Mouse (Mus musculus): ENCODE measurements around the gene Fign. TPM values are rescaled to one million over a fixed set of nuclear protein-coding genes. Genes with fewer than 3 reads are reported as not detected.

Gene Fign
- polyA plus RNA-seq, 1 experiment from 2014 or later = 7.2 TPM

DNA sequence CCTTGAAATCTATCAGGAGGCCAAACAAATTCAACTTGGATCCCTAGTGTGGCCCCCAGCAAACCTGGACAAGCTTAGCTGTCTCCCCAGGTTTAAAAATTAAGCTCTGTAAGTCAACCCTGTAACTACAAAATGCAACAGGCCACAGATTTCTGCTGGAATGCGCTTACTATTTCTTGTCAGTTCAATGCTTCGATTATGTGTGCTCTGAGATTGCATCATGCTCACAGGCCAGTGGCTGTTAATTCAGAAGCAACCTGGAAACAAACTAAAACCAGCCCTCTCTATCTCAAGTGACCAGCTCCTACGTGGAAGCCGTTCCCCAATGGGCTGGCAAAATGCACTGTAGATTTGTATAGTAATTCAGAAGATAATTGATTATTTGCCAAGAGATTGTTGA is 71.9 kb downstream of the Fign start:
- 76% methylated on average over 4 of the region's 4 CpGs for WGBS
- no peak for ATAC-seq (replicated peaks; ENCODE audit: low FRiP score)

DNA sequence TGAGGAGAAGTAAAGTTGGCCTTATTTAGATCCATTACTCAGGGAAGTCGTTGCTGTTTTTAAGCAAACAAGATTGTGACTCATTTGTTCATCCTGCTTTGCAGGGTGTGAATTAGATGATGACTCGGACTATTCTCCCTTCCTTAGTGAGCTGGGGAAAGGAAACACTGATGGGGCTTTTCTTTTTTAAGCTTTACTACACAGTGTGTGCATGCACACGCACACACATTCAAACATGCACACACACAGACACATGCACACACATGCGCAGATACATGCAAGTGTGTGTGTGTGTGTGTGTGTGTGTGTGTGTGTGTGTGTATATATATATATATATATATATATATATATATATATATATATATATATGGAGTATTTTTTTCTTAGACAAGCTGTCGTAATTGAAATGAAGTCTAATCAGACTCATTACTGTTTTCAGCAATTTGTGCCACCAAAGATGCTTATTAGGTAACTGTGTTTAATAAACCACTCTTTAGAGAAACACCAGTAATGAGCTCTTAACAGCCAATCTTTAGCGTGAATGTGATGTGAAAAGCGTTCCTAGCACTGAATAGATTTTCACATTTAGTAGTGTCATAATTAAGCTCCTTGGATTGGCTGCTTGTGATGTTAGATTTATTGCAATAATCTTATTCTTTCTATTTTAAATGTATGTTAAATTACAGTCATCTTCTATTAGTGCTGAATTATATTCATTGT is 103.4 kb downstream of the Fign start:
- Histone ChIP-seq H3K27ac (ENCODE audit: low read depth, low read length) (no peak overlapping the region), H3K4me3 (ENCODE audit: low read depth, low read length) (no peak overlapping the region), H3K4me2 (no peak overlapping the region), H3K27me3 (replicated peaks; ENCODE audit: control insufficient read depth, insufficient read depth, low read length) (no peaks in the 10 kb centered on the region), H3K9me3 (ENCODE audit: control insufficient read depth, low read length) (no peaks in the 10 kb centered on the region), H3K36me3 (ENCODE audit: control insufficient read depth, insufficient read depth, low read length) (no peaks in the 10 kb centered on the region), H3K4me1 (replicated peaks; ENCODE audit: control insufficient read depth, insufficient read depth, low read length) (no peaks in the 10 kb centered on the region), H3K9ac (ENCODE audit: low read depth, low read length) (no peak overlapping the region)
- DNase-seq (ENCODE audit: low spot score) = no peak
- WGBS = 78% methylated on average over 7 of the region's 7 CpGs
- no peak for ATAC-seq (replicated peaks; ENCODE audit: low FRiP score)

More for the DNA sequence above, 71.9 kb downstream of the Fign start:
- H3K27me3 ChIP-seq (replicated peaks; ENCODE audit: control insufficient read depth, insufficient read depth, low read length) = no peaks in the 10 kb centered on the region
- no peak overlapping the region for H3K4me2 ChIP-seq
- H3K27ac ChIP-seq (ENCODE audit: low read depth, low read length) = no peak overlapping the region
- H3K36me3 ChIP-seq (ENCODE audit: control insufficient read depth, insufficient read depth, low read length) = no peaks in the 10 kb centered on the region
- H3K4me3 ChIP-seq (ENCODE audit: low read depth, low read length) = no peak overlapping the region
- H3K9ac ChIP-seq (ENCODE audit: low read depth, low read length) = no peak overlapping the region
- no peak for DNase-seq (ENCODE audit: low spot score)
- H3K9me3 ChIP-seq (ENCODE audit: control insufficient read depth, low read length) = no peaks in the 10 kb centered on the region
- H3K4me1 ChIP-seq (replicated peaks; ENCODE audit: control insufficient read depth, insufficient read depth, low read length) = no peaks in the 10 kb centered on the region

DNA sequence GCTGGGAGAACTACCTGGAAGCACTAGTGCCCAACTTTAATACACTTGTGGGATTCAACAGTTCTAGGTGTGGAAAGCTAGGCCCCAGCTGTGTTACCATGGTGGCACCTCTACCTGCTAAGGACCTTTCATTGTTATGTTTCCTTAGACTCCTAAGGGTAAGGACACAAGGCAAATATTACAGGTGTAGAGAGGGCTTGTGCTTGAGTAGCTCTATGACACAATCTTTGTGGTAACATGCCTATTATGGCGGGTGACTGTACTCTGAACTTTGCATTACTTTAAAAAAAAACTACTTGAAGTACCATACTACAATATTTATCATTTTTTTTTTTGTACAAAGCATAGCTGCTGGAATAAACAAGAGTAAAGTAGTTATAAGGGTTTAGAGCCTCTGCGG is 112.4 kb downstream of the Fign start:
- Histone ChIP-seq H3K4me2 (no peak overlapping the region), H3K9ac (ENCODE audit: low read depth, low read length) (no peak overlapping the region), H3K4me1 (replicated peaks; ENCODE audit: control insufficient read depth, insufficient read depth, low read length) (no peaks in the 10 kb centered on the region), H3K9me3 (ENCODE audit: control insufficient read depth, low read length) (no peaks in the 10 kb centered on the region), H3K27ac (ENCODE audit: low read depth, low read length) (no peak overlapping the region), H3K4me3 (ENCODE audit: low read depth, low read length) (no peak overlapping the region), H3K27me3 (replicated peaks; ENCODE audit: control insufficient read depth, insufficient read depth, low read length) (no peaks in the 10 kb centered on the region), H3K36me3 (ENCODE audit: control insufficient read depth, insufficient read depth, low read length) (no peaks in the 10 kb centered on the region)
- DNase-seq (ENCODE audit: low spot score) (no peak), ATAC-seq (replicated peaks; ENCODE audit: low FRiP score) (no peak)
- 84% methylated on average over 2 of the region's 2 CpGs for WGBS

DNA sequence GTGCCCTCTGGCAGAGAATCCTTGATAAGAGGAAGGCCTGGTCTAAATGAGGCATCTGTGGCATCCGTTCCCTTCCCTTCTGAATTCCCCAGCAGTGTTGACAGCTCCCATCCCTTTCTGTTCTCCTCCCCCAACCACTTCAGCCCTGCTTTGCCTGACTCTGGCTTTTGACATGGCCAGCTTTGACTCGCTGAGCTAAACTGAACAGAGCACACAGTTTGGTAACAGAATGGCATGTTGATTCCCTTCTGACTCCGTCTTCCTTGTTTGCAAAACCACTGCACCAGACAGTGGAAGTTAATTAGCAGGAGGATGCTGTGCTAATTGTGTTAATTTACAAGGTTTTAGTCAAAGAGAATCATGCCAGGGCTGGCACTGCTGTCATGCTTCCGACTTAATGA is 115.5 kb downstream of the Fign start:
- Histone ChIP-seq H3K9ac (ENCODE audit: low read depth, low read length) (no peak overlapping the region), H3K27ac (ENCODE audit: low read depth, low read length) (no peak overlapping the region), H3K4me2 (no peak overlapping the region), H3K27me3 (replicated peaks; ENCODE audit: control insufficient read depth, insufficient read depth, low read length) (no peaks in the 10 kb centered on the region), H3K4me1 (replicated peaks; ENCODE audit: control insufficient read depth, insufficient read depth, low read length) (no peaks in the 10 kb centered on the region), H3K4me3 (ENCODE audit: low read depth, low read length) (no peak overlapping the region), H3K36me3 (ENCODE audit: control insufficient read depth, insufficient read depth, low read length) (peaks cover 4% of the 10 kb centered on the region; the same call in 1 of the 2 replicates), H3K9me3 (ENCODE audit: control insufficient read depth, low read length) (no peaks in the 10 kb centered on the region)
- DNase-seq (ENCODE audit: low spot score) (no peak), ATAC-seq (replicated peaks; ENCODE audit: low FRiP score) (no peak)
- WGBS = 31% methylated on average over 4 of the region's 4 CpGs

DNA sequence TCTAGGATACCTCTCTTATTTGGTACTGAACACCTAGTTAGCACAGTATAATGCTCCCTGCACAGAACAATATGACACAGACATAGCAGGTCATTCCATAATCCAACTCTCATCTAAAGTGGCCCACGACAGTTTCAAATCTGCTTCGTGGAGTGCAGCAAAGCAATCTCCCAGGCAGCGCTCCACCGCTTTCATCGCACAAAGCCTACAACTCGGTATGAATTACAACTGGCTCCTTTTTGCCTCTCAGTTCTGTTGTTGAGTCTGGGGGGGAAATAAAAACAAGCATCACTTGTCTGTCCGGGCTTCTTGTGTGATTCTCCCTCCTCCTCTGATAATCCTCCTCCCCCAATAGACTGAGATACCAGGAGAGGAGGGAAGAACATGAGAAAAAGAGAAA is 116.4 kb downstream of the Fign start:
- Histone ChIP-seq H3K4me2 (no peak overlapping the region), H3K4me1 (replicated peaks; ENCODE audit: control insufficient read depth, insufficient read depth, low read length) (no peaks in the 10 kb centered on the region), H3K9ac (ENCODE audit: low read depth, low read length) (no peak overlapping the region), H3K27me3 (replicated peaks; ENCODE audit: control insufficient read depth, insufficient read depth, low read length) (no peaks in the 10 kb centered on the region), H3K36me3 (ENCODE audit: control insufficient read depth, insufficient read depth, low read length) (peaks cover 4% of the 10 kb centered on the region; the same call in 1 of the 2 replicates), H3K9me3 (ENCODE audit: control insufficient read depth, low read length) (no peaks in the 10 kb centered on the region), H3K4me3 (ENCODE audit: low read depth, low read length) (no peak overlapping the region), H3K27ac (ENCODE audit: low read depth, low read length) (no peak overlapping the region)
- WGBS = 74% methylated on average over 7 of the region's 7 CpGs
- ATAC-seq (replicated peaks; ENCODE audit: low FRiP score) (no peak), DNase-seq (ENCODE audit: low spot score) (no peak)

- Histone ChIP-seq H3K9me3 (ENCODE audit: control insufficient read depth, low read length) (no peaks in the 10 kb centered on the region), H3K4me2 (no peak overlapping the region), H3K27me3 (replicated peaks; ENCODE audit: control insufficient read depth, insufficient read depth, low read length) (no peaks in the 10 kb centered on the region), H3K36me3 (ENCODE audit: control insufficient read depth, insufficient read depth, low read length) (no peaks in the 10 kb centered on the region), H3K4me3 (ENCODE audit: low read depth, low read length) (no peak overlapping the region), H3K27ac (ENCODE audit: low read depth, low read length) (no peak overlapping the region), H3K4me1 (replicated peaks; ENCODE audit: control insufficient read depth, insufficient read depth, low read length) (no peaks in the 10 kb centered on the region), H3K9ac (ENCODE audit: low read depth, low read length) (no peak overlapping the region)
- DNase-seq (ENCODE audit: low spot score) (no peak), ATAC-seq (replicated peaks; ENCODE audit: low FRiP score) (no peak)
- WGBS = 63% methylated on average over 4 of the region's 4 CpGs
Measured at GRCm38 (mm10) chr2:63969633-63970032, 128.2 kb downstream of the Fign start.

DNA sequence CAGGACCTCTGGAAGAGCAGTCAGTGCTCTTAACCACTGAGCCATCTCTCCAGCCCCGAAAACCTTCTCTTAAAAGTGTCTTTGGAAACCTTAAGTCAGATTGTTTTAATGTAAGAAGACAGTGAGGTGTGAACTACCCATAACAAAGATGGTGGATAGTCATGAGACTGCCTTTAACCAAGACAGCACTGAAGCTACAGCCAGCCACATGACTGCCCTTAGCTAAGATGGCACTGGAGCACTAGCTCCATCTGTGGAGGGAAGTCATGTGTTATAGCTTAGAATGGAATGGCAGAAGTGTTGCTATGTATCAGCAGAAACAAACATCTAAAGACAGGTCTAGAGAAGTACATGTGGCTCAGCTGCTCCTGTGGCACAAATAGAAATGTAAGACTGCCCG is 166.8 kb downstream of the Fign start:
- Histone ChIP-seq H3K27me3 (replicated peaks; ENCODE audit: control insufficient read depth, insufficient read depth, low read length) (no peaks in the 10 kb centered on the region), H3K9ac (ENCODE audit: low read depth, low read length) (no peak overlapping the region), H3K4me1 (replicated peaks; ENCODE audit: control insufficient read depth, insufficient read depth, low read length) (no peaks in the 10 kb centered on the region), H3K4me2 (no peak overlapping the region), H3K9me3 (ENCODE audit: control insufficient read depth, low read length) (no peaks in the 10 kb centered on the region), H3K4me3 (ENCODE audit: low read depth, low read length) (no peak overlapping the region), H3K36me3 (ENCODE audit: control insufficient read depth, insufficient read depth, low read length) (no peaks in the 10 kb centered on the region), H3K27ac (ENCODE audit: low read depth, low read length) (no peak overlapping the region)
- 87% methylated on average over 2 of the region's 2 CpGs for WGBS
- DNase-seq (ENCODE audit: low spot score) (no peak), ATAC-seq (replicated peaks; ENCODE audit: low FRiP score) (no peak)

DNA sequence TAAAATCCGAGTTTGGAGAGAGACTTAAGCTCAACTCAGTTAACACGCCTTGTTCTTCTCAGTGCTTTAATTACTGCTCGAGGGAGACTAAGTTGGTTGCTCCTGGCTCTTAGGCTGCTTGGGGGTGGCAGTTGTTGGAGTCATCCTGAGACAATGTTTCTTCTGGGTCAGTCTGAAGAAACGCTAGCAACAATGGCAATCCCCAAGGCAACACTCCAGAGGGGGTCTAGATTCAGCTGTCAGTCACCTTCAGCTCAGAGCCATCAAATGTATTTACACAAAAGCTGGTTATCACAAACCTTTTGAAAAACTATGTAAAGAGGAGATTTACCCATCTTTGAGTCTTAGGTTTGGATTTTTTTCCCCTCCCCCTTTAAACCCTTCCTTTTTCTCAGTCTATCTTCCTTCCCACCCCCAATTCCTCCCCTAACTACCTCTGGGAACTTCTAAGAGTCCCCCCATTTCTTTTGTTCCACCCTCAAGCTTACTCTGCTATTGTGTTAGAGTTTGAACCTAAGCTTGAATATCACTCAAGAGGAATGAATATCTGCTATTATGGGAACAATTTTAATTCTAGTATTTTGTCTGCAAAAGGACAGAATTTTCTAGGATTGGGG is 171.2 kb downstream of the Fign start:
- WGBS = 30% methylated on average over 4 of the region's 4 CpGs
- Histone ChIP-seq H3K36me3 (ENCODE audit: control insufficient read depth, insufficient read depth, low read length) (no peaks in the 10 kb centered on the region), H3K9ac (ENCODE audit: low read depth, low read length) (no peak overlapping the region), H3K4me3 (ENCODE audit: low read depth, low read length) (no peak overlapping the region), H3K4me2 (no peak overlapping the region), H3K27ac (ENCODE audit: low read depth, low read length) (no peak overlapping the region), H3K9me3 (ENCODE audit: control insufficient read depth, low read length) (no peaks in the 10 kb centered on the region), H3K4me1 (replicated peaks; ENCODE audit: control insufficient read depth, insufficient read depth, low read length) (no peaks in the 10 kb centered on the region), H3K27me3 (replicated peaks; ENCODE audit: control insufficient read depth, insufficient read depth, low read length) (no peaks in the 10 kb centered on the region)
- ATAC-seq (replicated peaks; ENCODE audit: low FRiP score) (no peak), DNase-seq (ENCODE audit: low spot score) (no peak)

- Histone ChIP-seq H3K4me2 (no peak overlapping the region), H3K9me3 (ENCODE audit: control insufficient read depth, low read length) (no peaks in the 10 kb centered on the region), H3K4me1 (replicated peaks; ENCODE audit: control insufficient read depth, insufficient read depth, low read length) (no peaks in the 10 kb centered on the region), H3K27me3 (replicated peaks; ENCODE audit: control insufficient read depth, insufficient read depth, low read length) (no peaks in the 10 kb centered on the region), H3K9ac (ENCODE audit: low read depth, low read length) (no peak overlapping the region), H3K27ac (ENCODE audit: low read depth, low read length) (no peak overlapping the region), H3K36me3 (ENCODE audit: control insufficient read depth, insufficient read depth, low read length) (no peaks in the 10 kb centered on the region), H3K4me3 (ENCODE audit: low read depth, low read length) (no peak overlapping the region)
- no peak for DNase-seq (ENCODE audit: low spot score)
- WGBS = 65% methylated on average over 4 of the region's 4 CpGs
- no peak for ATAC-seq (replicated peaks; ENCODE audit: low FRiP score)
Measured at GRCm38 (mm10) chr2:63925721-63926235, 172.1 kb downstream of the Fign start.

All from liver, embryonic 11.5 days (tissue).